Mouse (Mus musculus) midbrain, embryonic 10.5 days (tissue): ENCODE results near the gene Fam189b. TPM values are rescaled to one million over a fixed set of nuclear protein-coding genes. Genes with fewer than 3 reads are reported as not detected.

Experiments
- DNase-seq: peaks from one replicate; pipeline ENCODE4 v3.0.0-alpha.2; 2017; ENCODE audit warnings: low spot score
- H3K27ac ChIP-seq: fragments of 300-500 bp; sonication (generic); replicated peaks from 2 replicates; pipeline ENCODE4 v1.5.1; 2016; ENCODE audit warnings: mild to moderate bottlenecking
- H3K27me3 ChIP-seq: fragments of 300-500 bp; sonication (generic); 2 replicates; pipeline ENCODE4 v1.6.1; 2016; ENCODE audit warnings: low read depth, mild to moderate bottlenecking; ENCODE audit not compliant: poor library complexity, severe bottlenecking
- H3K36me3 ChIP-seq: fragments of 300-500 bp; sonication (generic); 2 replicates; pipeline ENCODE4 v1.6.1; 2016; ENCODE audit warnings: mild to moderate bottlenecking, moderate library complexity
- H3K4me1 ChIP-seq: fragments of 300-500 bp; sonication (generic); 2 replicates; pipeline ENCODE4 v1.6.1; 2016
- H3K4me3 ChIP-seq: fragments of 300-500 bp; sonication (generic); 2 replicates; pipeline ENCODE4 v1.5.1; 2016; ENCODE audit warnings: mild to moderate bottlenecking, moderate library complexity
- H3K9me3 ChIP-seq: fragments of 300-500 bp; sonication (generic); replicated peaks from 2 replicates; pipeline ENCODE4 v1.6.1; 2016; ENCODE audit warnings: mild to moderate bottlenecking
- WGBS: fragments of 180-500 bp; shearing (Covaris S2); methylation state at CpG from one replicate; pipeline ENCODE4 v1.1.7; 2016; 5-methylcytosine and 5-hydroxymethylcytosine counted together
- polyA plus RNA-seq: library from polyadenylated mRNA; unstranded; fragments of >200 nt; fragmentation: Nextera tagmentation; extraction: Ambion mirVana; gene quantifications from 2 replicates; pipeline ENCODE4 v1.2.1, GENCODE M21; 2016

The Fam189b gene
- polyA plus RNA-seq, 1 experiment from 2014 or later, result 31.0 TPM

GRCm38 (mm10) chr3:89195979-89196877 is 13.3 kb downstream of the Fam189b start:
- WGBS, result 7% methylated on average over 33 of the region's 33 CpGs
- Histone ChIP-seq H3K9me3 (no peaks in the 10 kb centered on the region), H3K27me3 (no peaks in the 10 kb centered on the region), H3K27ac (peak overlapping the region; percentile 89), H3K4me1 (peaks cover 17% of the 10 kb centered on the region), H3K4me3 (peak overlapping the region; percentile 51), H3K36me3 (no peaks in the 10 kb centered on the region)
- DNase-seq, result peak; percentile 95

GRCm38 (mm10) chr3:89199839-89200238 is 16.9 kb downstream of the Fam189b start:
- H3K27me3 ChIP-seq, result no peaks in the 10 kb centered on the region
- no peak overlapping the region for H3K27ac ChIP-seq
- no peak overlapping the region for H3K4me3 ChIP-seq
- WGBS, result 75% methylated on average over 3 of the region's 3 CpGs
- no peak for DNase-seq
- H3K9me3 ChIP-seq, result no peaks in the 10 kb centered on the region
- peaks cover 10% of the 10 kb centered on the region for H3K36me3 ChIP-seq
- peaks cover 26% of the 10 kb centered on the region for H3K4me1 ChIP-seq

- peak within 1 kb of the TSS; percentile 56 for H3K4me3 ChIP-seq
- no peaks in the 10 kb centered on the region for H3K27me3 ChIP-seq
- H3K36me3 ChIP-seq, result peaks cover 37% of the 10 kb centered on the region
- peak within 1 kb of the TSS; percentile 23 for H3K27ac ChIP-seq
- H3K4me1 ChIP-seq, result peaks cover 9% of the 10 kb centered on the region
- H3K9me3 ChIP-seq, result no peaks in the 10 kb centered on the region
- WGBS, result 28% methylated on average over 13 of the region's 13 CpGs
- peak; percentile 87 for DNase-seq
These were observed 19.6 kb downstream of the Fam189b start, which contains the start of gene Gba for GRCm38 (mm10) chr3:89202253-89203141. Gene Gba, plus strand, starts transcription at chr3:89202928.

GRCm38 (mm10) chr3:89203142-89203514 is 20.2 kb downstream of the Fam189b start:
- Histone ChIP-seq H3K27ac (peak overlapping the region; percentile 23), H3K4me3 (peak overlapping the region; percentile 56), H3K4me1 (peaks cover 9% of the 10 kb centered on the region), H3K27me3 (no peaks in the 10 kb centered on the region), H3K36me3 (peaks cover 43% of the 10 kb centered on the region), H3K9me3 (no peaks in the 10 kb centered on the region)
- no peak for DNase-seq
- 45% methylated on average over 5 of the region's 5 CpGs for WGBS

GRCm38 (mm10) chr3:89206079-89206478 is 23.1 kb downstream of the Fam189b start:
- DNase-seq, result no peak

GRCm38 (mm10) chr3:89206695-89207094 is 23.8 kb downstream of the Fam189b start:
- H3K27me3 ChIP-seq, result no peaks in the 10 kb centered on the region
- H3K9me3 ChIP-seq, result no peaks in the 10 kb centered on the region
- 88% methylated on average over 2 of the region's 2 CpGs for WGBS
- no peak overlapping the region for H3K4me3 ChIP-seq
- peaks cover 79% of the 10 kb centered on the region for H3K36me3 ChIP-seq
- H3K4me1 ChIP-seq, result peaks cover 9% of the 10 kb centered on the region
- H3K27ac ChIP-seq, result no peak overlapping the region
- no peak for DNase-seq

More at GRCm38 (mm10) chr3:89206079-89206478, 23.1 kb downstream of the Fam189b start:
- WGBS, result 93% methylated on average over 7 of the region's 7 CpGs
- H3K4me3 ChIP-seq, result no peak overlapping the region
- no peaks in the 10 kb centered on the region for H3K9me3 ChIP-seq
- H3K27me3 ChIP-seq, result no peaks in the 10 kb centered on the region
- peaks cover 9% of the 10 kb centered on the region for H3K4me1 ChIP-seq
- no peak overlapping the region for H3K27ac ChIP-seq
- H3K36me3 ChIP-seq, result peaks cover 73% of the 10 kb centered on the region

GRCm38 (mm10) chr3:89208075-89208657 is 25.2 kb downstream of the Fam189b start:
- H3K9me3 ChIP-seq, result no peaks in the 10 kb centered on the region
- DNase-seq, result no peak
- H3K27me3 ChIP-seq, result no peaks in the 10 kb centered on the region
- H3K4me3 ChIP-seq, result no peak overlapping the region
- no peak overlapping the region for H3K27ac ChIP-seq
- peaks cover 80% of the 10 kb centered on the region for H3K36me3 ChIP-seq
- 92% methylated on average over 13 of the region's 13 CpGs for WGBS
- H3K4me1 ChIP-seq, result peaks cover 17% of the 10 kb centered on the region

GRCm38 (mm10) chr3:89208736-89209135 is 25.8 kb downstream of the Fam189b start:
- Histone ChIP-seq H3K36me3 (peaks cover 80% of the 10 kb centered on the region), H3K27ac (no peak overlapping the region), H3K27me3 (no peaks in the 10 kb centered on the region), H3K4me3 (no peak overlapping the region), H3K4me1 (peaks cover 17% of the 10 kb centered on the region), H3K9me3 (no peaks in the 10 kb centered on the region)
- DNase-seq, result no peak
- 88% methylated on average over 6 of the region's 6 CpGs for WGBS

GRCm38 (mm10) chr3:89209731-89210130 is 26.8 kb downstream of the Fam189b start:
- Histone ChIP-seq H3K27me3 (no peaks in the 10 kb centered on the region), H3K9me3 (no peaks in the 10 kb centered on the region), H3K36me3 (peaks cover 71% of the 10 kb centered on the region), H3K4me3 (no peak overlapping the region), H3K4me1 (peaks cover 20% of the 10 kb centered on the region), H3K27ac (no peak overlapping the region)
- no peak for DNase-seq
- WGBS, result 91% methylated on average over 7 of the region's 7 CpGs

GRCm38 (mm10) chr3:89210162-89210561 is 27.2 kb downstream of the Fam189b start:
- 92% methylated on average over 13 of the region's 13 CpGs for WGBS
- no peak for DNase-seq
- Histone ChIP-seq H3K27me3 (no peaks in the 10 kb centered on the region), H3K4me1 (peaks cover 25% of the 10 kb centered on the region), H3K4me3 (no peak overlapping the region), H3K27ac (no peak overlapping the region), H3K9me3 (no peaks in the 10 kb centered on the region), H3K36me3 (peaks cover 66% of the 10 kb centered on the region)

- no peak for DNase-seq
- H3K4me3 ChIP-seq, result no peak overlapping the region
- H3K27me3 ChIP-seq, result no peaks in the 10 kb centered on the region
- 82% methylated on average over 7 of the region's 7 CpGs for WGBS
- peaks cover 30% of the 10 kb centered on the region for H3K4me1 ChIP-seq
- H3K27ac ChIP-seq, result no peak overlapping the region
- peaks cover 61% of the 10 kb centered on the region for H3K36me3 ChIP-seq
- H3K9me3 ChIP-seq, result no peaks in the 10 kb centered on the region
These were observed 27.8 kb downstream of the Fam189b start for GRCm38 (mm10) chr3:89210731-89211130.

- H3K4me1 ChIP-seq, result peaks cover 62% of the 10 kb centered on the region
- H3K4me3 ChIP-seq, result peak overlapping the region; percentile 81
These were observed 31.0 kb downstream of the Fam189b start for GRCm38 (mm10) chr3:89213803-89214530.

More at GRCm38 (mm10) chr3:89213803-89214530, 31.0 kb downstream of the Fam189b start:
- Histone ChIP-seq H3K27me3 (no peaks in the 10 kb centered on the region), H3K9me3 (no peaks in the 10 kb centered on the region), H3K27ac (peak overlapping the region; percentile 97), H3K36me3 (peaks cover 52% of the 10 kb centered on the region)
- WGBS, result under 1% methylated on average over 66 of the region's 69 CpGs
- DNase-seq, result peak; percentile 96
